Mouse (Mus musculus) neural tube, embryonic 12.5 days (tissue): Measurements from ENCODE around the gene Nkain4. TPM values are rescaled to one million over a fixed set of nuclear protein-coding genes. Genes with fewer than 3 reads are reported as not detected.
A peak's percentile ranks its signal among the peaks of the same experiment; 100 is the strongest.

Experiments
- ATAC-seq: fragments of 200-750 bp; cut with Nextera tagmentation; 2 replicates; pipeline ENCODE4 v1.8.0; 2017; ENCODE audit warnings: low read depth, mild to moderate bottlenecking, moderate TSS enrichment, moderate library complexity; ENCODE audit not compliant: low FRiP score
- H3K27ac ChIP-seq: fragments of 300-500 bp; sonication (generic); 2 replicates; pipeline ENCODE4 v1.5.1; 2016
- H3K27me3 ChIP-seq: fragments of 300-500 bp; sonication (generic); replicated peaks from 2 replicates; pipeline ENCODE4 v1.6.1; 2016; ENCODE audit warnings: mild to moderate bottlenecking
- H3K36me3 ChIP-seq: fragments of 300-500 bp; sonication (generic); 2 replicates; pipeline ENCODE4 v1.6.1; 2016; ENCODE audit warnings: mild to moderate bottlenecking
- H3K4me1 ChIP-seq: fragments of 300-500 bp; sonication (generic); 2 replicates; pipeline ENCODE4 v1.6.1; 2016
- H3K4me2 ChIP-seq: fragments of 300-500 bp; sonication (generic); replicated peaks from 2 replicates; pipeline ENCODE4 v1.6.1; 2016; ENCODE audit warnings: mild to moderate bottlenecking
- H3K4me3 ChIP-seq: fragments of 300-500 bp; sonication (generic); 2 replicates; pipeline ENCODE4 v1.5.1; 2016
- H3K9ac ChIP-seq: fragments of 300-500 bp; sonication (generic); 2 replicates; pipeline ENCODE4 v1.6.1; 2016; ENCODE audit warnings: mild to moderate bottlenecking
- H3K9me3 ChIP-seq: fragments of 300-500 bp; sonication (generic); 2 replicates; pipeline ENCODE4 v1.6.1; 2016; ENCODE audit warnings: mild to moderate bottlenecking
- WGBS: fragments of 180-500 bp; shearing (Covaris S2); methylation state at CpG from one replicate; pipeline ENCODE4 v1.1.7; 2016; 5-methylcytosine and 5-hydroxymethylcytosine counted together
- polyA plus RNA-seq: library from polyadenylated mRNA; unstranded; fragments of >200 nt; fragmentation: Nextera tagmentation; extraction: Ambion mirVana; gene quantifications from 2 replicates; pipeline ENCODE4 v1.2.1, GENCODE M21; 2016

Gene Nkain4
- polyA plus RNA-seq, 1 experiment from 2014 or later = 90.6 TPM

DNA sequence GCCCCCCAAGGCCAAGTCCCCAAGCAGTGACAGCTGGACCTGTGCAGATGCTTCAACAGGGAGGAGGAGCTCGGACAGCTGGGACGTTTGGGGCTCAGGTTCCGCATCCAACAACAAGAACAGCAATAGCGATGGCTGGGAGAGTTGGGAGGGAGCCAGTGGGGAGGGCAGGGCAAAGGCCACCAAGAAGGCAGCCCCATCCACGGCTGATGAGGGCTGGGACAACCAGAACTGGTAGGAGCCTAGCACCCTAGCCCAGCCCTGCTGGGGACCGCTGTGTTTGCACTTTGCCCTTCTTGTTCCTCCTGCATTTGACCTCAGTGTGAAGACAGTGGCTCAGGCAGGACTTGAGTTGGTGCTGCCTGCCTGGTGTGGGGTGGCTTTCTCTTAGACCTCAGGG lies 26.6 kb upstream of the Nkain4 start:
- H3K9me3 ChIP-seq = no peaks in the 10 kb centered on the region
- ATAC-seq = no peak
- H3K4me1 ChIP-seq = no peaks in the 10 kb centered on the region
- H3K27me3 ChIP-seq = no peaks in the 10 kb centered on the region
- peaks cover 69% of the 10 kb centered on the region for H3K36me3 ChIP-seq
- H3K9ac ChIP-seq = no peak overlapping the region
- no peak overlapping the region for H3K27ac ChIP-seq
- H3K4me2 ChIP-seq = no peak overlapping the region
- 84% methylated on average over 6 of the region's 6 CpGs for WGBS
- no peak overlapping the region for H3K4me3 ChIP-seq

DNA sequence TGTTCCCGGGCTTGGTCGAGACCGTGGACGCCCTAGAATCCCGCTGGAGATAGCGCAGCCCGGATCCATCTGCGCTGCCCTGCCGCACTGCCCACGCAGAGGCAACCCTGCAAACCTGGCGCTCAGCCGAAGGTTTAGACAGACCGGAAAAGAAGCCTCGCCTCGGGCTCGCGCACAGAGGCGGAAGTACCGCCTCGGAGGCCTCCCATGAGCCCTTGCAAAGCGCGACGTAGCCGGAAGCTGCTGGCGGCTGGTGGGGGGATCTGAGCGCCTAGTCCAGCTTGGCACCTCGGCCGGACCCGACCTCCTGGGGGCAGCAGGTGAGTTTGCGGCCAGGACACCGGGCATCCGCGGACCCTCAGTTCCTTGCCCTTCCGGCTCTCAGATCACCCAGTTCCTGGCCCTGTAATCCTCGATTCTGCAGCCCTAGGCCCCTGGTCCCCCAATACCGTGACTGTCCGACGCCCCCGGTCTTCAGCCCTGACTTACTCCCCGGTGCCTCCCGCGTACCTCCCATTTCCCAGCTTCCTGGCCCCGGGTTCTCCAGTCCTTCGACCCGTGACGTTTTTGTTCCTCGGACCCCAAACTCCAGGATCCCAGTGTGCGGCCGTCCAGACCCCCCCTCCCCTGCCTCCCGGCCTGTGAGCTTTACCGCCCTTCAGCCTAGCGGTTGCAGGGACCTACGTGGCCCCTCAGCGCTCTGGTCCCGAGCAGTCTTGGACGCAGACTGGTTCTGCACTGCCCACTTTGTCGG lies 12.7 kb upstream of the Nkain4 start, which contains the start of gene Arfgap1:
TSS of gene Arfgap1 (plus strand) at position 216 of the 754 bp plus-strand sequence.
- H3K27me3 ChIP-seq = no peaks in the 10 kb centered on the region
- H3K4me3 ChIP-seq = peak within 1 kb of the TSS; percentile 91
- peaks cover 20% of the 10 kb centered on the region for H3K4me1 ChIP-seq
- peaks cover 20% of the 10 kb centered on the region for H3K36me3 ChIP-seq
- WGBS = under 1% methylated on average over 57 of the region's 57 CpGs
- ATAC-seq = peak; percentile 88
- H3K27ac ChIP-seq = peak within 1 kb of the TSS; percentile 68
- H3K9ac ChIP-seq = peak within 1 kb of the TSS; percentile 95
- no peaks in the 10 kb centered on the region for H3K9me3 ChIP-seq
- peak within 1 kb of the TSS; percentile 94 for H3K4me2 ChIP-seq

DNA sequence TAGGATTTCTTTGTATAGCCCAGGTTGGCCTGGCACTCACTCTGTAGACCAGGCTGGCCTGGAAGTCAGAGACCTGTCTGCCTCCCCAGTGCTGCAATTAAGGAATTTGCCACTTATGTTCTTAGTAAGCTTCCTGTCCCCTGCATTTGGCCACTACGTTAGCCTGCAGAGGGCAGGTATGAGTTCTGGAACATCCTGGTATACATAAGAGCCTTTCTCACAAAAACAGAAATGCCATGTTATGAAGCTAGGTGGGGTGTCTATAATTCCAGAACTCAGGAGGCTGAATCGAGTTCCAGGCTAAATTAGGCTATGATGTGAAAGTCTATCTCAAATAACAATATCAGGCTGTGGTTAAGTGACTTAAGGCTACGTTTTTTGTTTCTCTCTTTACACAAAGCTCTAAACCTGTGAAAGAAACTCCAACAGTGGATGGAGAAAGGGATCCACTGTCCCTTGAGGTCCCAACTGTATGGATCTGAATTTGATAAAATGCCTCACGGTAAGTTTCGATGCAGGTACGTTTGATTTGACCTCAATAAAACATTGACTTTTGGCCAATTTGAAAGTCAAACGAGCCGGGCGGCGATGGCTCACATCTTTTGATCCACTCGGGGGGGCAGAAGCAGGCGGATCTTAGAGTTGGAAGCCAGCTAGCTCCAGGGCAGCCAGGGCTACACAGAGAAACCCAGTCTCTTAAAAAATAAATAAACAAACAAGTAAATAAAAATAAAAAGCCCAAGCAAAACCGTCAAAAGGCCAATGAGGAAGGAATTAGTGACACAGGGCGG lies 11.8 kb upstream of the Nkain4 start:
- no peaks in the 10 kb centered on the region for H3K27me3 ChIP-seq
- WGBS = 17% methylated on average over 14 of the region's 14 CpGs

DNA sequence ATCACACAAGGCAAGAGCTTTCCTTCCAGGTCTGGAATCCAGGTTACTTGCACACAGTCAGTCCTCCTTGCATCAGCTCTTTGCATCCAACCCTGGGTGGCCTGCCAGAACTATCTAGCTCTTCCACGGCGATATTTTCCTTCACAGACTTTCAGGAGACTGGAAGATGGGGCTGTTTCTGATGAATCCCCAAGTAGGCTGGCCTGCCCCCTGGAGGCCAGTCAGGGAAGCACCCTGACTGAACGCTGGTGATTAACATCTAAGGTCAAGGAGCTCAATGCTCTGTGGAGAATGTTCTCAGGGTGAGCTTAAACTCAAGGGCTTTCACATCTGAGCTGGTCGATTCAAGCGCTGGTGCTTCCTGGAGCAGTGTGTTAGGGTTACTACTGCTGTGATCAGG lies 9.5 kb upstream of the Nkain4 start:
- ATAC-seq = 0 out of 2 replicates have a peak, but pooled peaks have one; percentile 26
- no peak overlapping the region for H3K4me3 ChIP-seq
- 3% methylated on average over 5 of the region's 5 CpGs for WGBS

More for the DNA sequence above, 11.8 kb upstream of the Nkain4 start:
- Histone ChIP-seq H3K4me1 (peaks cover 20% of the 10 kb centered on the region), H3K36me3 (peaks cover 11% of the 10 kb centered on the region; the same call in 1 of the 2 replicates), H3K27ac (peak overlapping the region; percentile 68; the same call in 1 of the 2 replicates), H3K4me2 (peak overlapping the region; percentile 94), H3K9ac (peak overlapping the region; percentile 95), H3K9me3 (no peaks in the 10 kb centered on the region), H3K4me3 (peak overlapping the region; percentile 91)
- no peak for ATAC-seq

DNA sequence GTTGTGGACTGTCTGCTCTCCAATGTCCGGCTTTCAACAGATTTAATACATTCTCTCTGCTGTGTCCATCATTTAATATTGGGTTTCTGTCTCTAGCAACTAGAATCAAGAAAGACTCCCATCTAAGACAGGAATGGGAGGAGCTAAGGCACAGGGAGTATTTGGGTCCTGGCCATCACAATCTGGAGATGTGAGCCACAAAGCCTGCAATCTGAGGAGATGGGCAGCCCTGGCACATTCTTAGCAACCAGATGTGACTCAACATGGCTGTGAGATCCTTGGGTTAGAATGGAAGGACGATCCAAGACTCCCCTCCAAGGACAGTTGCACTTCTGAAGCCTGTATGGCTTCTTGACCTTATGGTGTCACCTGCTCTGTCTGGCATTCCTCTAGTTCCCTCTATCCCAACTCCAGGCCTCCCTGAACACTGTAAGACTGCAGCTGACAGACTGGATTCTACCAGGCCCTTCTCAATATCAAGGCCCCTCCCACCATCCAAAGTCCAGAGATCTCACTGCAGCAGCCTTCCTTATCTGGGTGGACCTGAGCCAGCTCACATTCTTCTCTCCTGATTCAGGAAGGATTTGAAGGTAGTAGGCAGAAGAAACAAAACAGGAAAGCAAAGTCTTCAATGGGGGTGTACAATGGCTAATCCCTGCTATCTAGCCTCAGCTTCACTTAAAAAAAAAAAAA lies 8.3 kb upstream of the Nkain4 start:
- Histone ChIP-seq H3K27me3 (no peaks in the 10 kb centered on the region), H3K4me1 (peaks cover 8% of the 10 kb centered on the region), H3K27ac (no peak overlapping the region), H3K9ac (no peak overlapping the region), H3K4me3 (no peak overlapping the region), H3K4me2 (no peak overlapping the region), H3K36me3 (no peaks in the 10 kb centered on the region), H3K9me3 (no peaks in the 10 kb centered on the region)
- 78% methylated on average over 2 of the region's 2 CpGs for WGBS
- ATAC-seq = no peak

More for the DNA sequence above, 9.5 kb upstream of the Nkain4 start:
- Histone ChIP-seq H3K9ac (no peak overlapping the region), H3K9me3 (no peaks in the 10 kb centered on the region), H3K36me3 (no peaks in the 10 kb centered on the region; the same call in 1 of the 2 replicates), H3K27me3 (no peaks in the 10 kb centered on the region), H3K4me2 (no peak overlapping the region), H3K27ac (no peak overlapping the region), H3K4me1 (peaks cover 18% of the 10 kb centered on the region)

DNA sequence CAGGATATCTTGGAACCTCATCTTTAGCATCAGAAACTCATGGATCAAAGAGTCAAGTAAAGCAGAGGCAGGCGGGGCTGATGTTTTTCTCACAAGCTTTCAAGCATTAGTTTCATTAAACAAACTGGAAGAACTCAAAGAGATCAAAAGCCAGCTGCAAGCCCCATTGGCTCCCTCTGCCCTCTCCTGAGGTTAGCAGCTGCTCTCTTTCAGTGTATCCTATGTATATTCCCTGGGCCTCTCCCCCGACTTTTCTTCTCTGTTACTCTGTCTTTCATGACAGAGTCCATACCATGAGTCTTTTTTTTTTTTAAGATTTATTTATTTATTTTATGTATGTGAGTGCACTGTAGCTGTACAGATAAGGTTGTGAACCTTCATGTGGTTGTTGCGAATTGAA lies 5.7 kb upstream of the Nkain4 start:
- WGBS = 82% methylated on average over 3 of the region's 3 CpGs
- no peak overlapping the region for H3K4me3 ChIP-seq
- ATAC-seq = no peak

DNA sequence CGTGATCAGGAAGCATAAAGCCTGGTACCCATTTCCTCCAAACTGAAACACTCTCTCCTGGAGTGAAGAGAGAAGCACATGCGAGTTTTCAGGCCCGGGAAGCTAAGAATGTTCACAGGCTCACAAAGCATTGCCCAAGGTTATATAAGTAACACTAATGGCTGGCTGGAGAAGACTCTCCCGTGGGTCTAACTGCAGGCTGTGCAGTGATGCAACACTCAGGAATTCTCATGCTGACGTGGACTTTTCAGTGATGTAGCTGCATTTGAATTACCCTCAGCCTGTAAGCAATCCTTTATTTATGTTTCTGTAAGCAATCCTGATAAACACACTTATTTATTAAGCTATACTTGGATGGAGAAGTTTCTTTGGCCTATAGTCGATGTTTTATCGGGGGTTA lies 5.1 kb upstream of the Nkain4 start:
- H3K4me1 ChIP-seq = no peaks in the 10 kb centered on the region
- WGBS = 78% methylated on average over 7 of the region's 7 CpGs
- H3K27ac ChIP-seq = no peak overlapping the region
- H3K4me2 ChIP-seq = no peak overlapping the region
- H3K9me3 ChIP-seq = no peaks in the 10 kb centered on the region
- H3K4me3 ChIP-seq = no peak overlapping the region
- H3K9ac ChIP-seq = no peak overlapping the region
- no peak for ATAC-seq
- H3K36me3 ChIP-seq = no peaks in the 10 kb centered on the region
- peaks cover 2% of the 10 kb centered on the region; the same call in 1 of the 2 replicates for H3K27me3 ChIP-seq

More for the DNA sequence above, 5.7 kb upstream of the Nkain4 start:
- H3K4me2 ChIP-seq = no peak overlapping the region
- no peak overlapping the region for H3K9ac ChIP-seq
- no peaks in the 10 kb centered on the region for H3K9me3 ChIP-seq
- no peaks in the 10 kb centered on the region for H3K36me3 ChIP-seq
- peaks cover 2% of the 10 kb centered on the region; the same call in 1 of the 2 replicates for H3K27me3 ChIP-seq
- no peaks in the 10 kb centered on the region for H3K4me1 ChIP-seq
- H3K27ac ChIP-seq = no peak overlapping the region

DNA sequence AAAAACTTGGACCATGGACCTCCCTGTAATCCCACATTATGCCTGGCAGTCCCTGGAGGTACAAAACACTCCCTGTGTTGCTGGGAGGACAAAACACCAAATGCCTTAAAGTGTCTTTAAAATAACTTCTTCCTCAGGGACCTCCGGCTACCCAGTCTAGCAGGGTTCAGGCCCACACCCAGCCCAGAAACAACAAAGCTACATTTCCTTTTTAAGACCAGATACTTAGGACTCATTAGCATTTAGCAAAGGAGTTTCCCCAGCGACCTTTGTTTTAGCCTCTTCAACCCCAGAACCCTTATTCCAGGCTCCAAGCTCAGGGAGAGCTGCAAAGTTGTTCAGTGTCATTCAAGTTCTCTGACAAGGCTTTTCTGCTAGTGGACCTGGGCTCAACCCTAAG lies 861 bp downstream of the Nkain4 start:
- H3K4me3 ChIP-seq = peak overlapping the region; percentile 67

DNA sequence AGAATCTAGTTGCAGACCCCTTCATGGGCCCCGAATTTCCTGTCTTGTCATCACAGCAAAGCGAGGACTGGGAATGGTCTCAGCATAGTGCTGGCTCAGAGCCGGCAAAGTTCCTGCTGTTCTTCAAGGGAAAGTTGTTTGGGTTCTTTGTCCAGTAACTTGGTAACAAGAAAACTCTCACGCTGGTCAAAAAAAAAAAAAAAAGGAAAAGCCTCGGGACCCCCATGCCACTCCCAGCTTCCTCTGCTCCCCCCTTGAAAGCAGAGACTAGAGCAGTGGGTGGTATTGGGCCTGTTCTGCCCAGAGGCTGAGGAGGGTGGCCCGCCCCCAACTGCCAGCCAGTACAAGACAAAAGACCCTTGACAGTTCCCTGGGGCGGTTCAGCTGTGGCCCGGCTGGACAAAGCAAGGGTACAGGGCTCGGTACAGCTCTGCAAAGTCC lies 1.7 kb downstream of the Nkain4 start:
- Histone ChIP-seq H3K27me3 (peaks cover 2% of the 10 kb centered on the region; the same call in 1 of the 2 replicates), H3K4me3 (peak overlapping the region; percentile 67), H3K9me3 (no peaks in the 10 kb centered on the region), H3K36me3 (no peaks in the 10 kb centered on the region; the same call in 1 of the 2 replicates), H3K9ac (peak overlapping the region; percentile 81), H3K4me2 (peak overlapping the region; percentile 83), H3K27ac (peak overlapping the region; percentile 96), H3K4me1 (peaks cover 31% of the 10 kb centered on the region)
- ATAC-seq = peak; percentile 30
- WGBS = 5% methylated on average over 9 of the region's 9 CpGs

More for the DNA sequence above, 861 bp downstream of the Nkain4 start:
- Histone ChIP-seq H3K4me1 (peaks cover 31% of the 10 kb centered on the region), H3K9ac (peak overlapping the region; percentile 81), H3K9me3 (no peaks in the 10 kb centered on the region), H3K4me2 (peak overlapping the region; percentile 83), H3K27me3 (peaks cover 2% of the 10 kb centered on the region; the same call in 1 of the 2 replicates), H3K27ac (peak overlapping the region; percentile 96), H3K36me3 (no peaks in the 10 kb centered on the region)
- ATAC-seq = no peak
- 9% methylated on average over 2 of the region's 2 CpGs for WGBS

DNA sequence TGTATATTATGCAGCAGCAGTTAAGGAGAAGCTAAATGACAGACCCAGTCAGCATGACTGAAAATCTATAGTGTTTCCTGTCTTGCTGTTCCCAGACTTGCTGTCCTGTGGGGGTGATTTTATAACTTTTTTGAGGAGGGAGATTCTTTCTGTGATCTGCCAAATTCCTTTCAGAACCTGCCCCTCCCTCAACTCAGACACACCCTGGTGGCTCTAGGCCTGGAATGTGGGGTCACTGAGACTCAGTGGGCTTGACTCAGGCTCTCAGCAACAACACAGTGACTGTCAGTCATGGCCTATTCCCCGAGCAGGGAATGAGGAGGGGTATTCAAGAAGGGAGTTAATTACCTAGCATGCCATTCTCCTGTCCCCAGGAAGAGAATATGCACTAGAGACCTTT lies 4.6 kb downstream of the Nkain4 start:
- 26% methylated on average over 1 of the region's 1 CpGs for WGBS
- no peak for ATAC-seq
- Histone ChIP-seq H3K27me3 (no peaks in the 10 kb centered on the region), H3K27ac (no peak overlapping the region), H3K9ac (no peak overlapping the region), H3K9me3 (no peaks in the 10 kb centered on the region), H3K4me1 (peaks cover 31% of the 10 kb centered on the region), H3K36me3 (no peaks in the 10 kb centered on the region; the same call in 1 of the 2 replicates), H3K4me3 (no peak overlapping the region), H3K4me2 (no peak overlapping the region)

DNA sequence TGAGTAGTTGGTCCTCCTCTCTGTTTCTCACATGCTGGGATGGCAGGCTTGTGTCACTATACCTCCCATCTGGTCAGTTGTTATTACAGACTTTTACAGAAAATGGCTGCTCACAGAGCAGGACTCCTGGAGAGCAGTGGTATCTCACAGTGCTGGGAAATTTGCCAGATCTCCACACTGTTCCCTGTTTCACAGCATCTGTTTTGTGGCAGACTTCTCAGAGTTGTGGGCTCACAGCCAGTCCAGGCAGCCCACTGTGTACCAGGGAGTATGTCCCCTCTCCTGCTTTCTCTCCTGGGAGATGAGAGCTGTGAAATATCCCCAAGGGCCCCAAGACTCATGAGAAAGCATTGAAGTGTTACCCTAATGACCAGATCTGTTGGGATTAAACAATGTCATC lies 12.6 kb downstream of the Nkain4 start:
- Histone ChIP-seq H3K27ac (no peak overlapping the region), H3K9me3 (no peaks in the 10 kb centered on the region), H3K9ac (no peak overlapping the region), H3K4me3 (no peak overlapping the region), H3K27me3 (no peaks in the 10 kb centered on the region), H3K4me2 (no peak overlapping the region), H3K4me1 (no peaks in the 10 kb centered on the region), H3K36me3 (peaks cover 23% of the 10 kb centered on the region)
- ATAC-seq = no peak

DNA sequence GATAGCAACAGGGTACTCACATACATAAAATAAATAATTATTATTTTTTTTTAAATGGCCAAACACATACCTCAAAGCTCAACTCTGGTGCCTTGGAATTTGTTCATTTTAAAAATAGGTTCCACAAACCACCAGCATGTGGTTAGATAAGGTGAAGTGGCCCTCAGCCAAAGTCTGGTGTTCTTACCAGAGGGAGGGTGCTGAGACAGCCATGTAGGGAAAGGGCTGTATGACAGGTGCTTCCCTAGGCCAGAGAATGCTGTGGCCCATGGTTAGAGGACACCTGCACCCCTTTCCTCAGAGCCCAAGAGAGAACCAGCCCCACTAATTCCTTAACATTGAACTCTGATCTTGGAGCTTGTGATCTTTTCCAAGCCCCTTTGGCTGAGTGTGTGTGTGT lies 14.3 kb downstream of the Nkain4 start:
- ATAC-seq = no peak
- H3K27ac ChIP-seq = no peak overlapping the region
- no peaks in the 10 kb centered on the region for H3K27me3 ChIP-seq
- H3K4me2 ChIP-seq = no peak overlapping the region
- no peak overlapping the region for H3K4me3 ChIP-seq
- no peak overlapping the region for H3K9ac ChIP-seq
- peaks cover 27% of the 10 kb centered on the region for H3K36me3 ChIP-seq
- H3K9me3 ChIP-seq = no peaks in the 10 kb centered on the region
- no peaks in the 10 kb centered on the region for H3K4me1 ChIP-seq
